Mouse (Mus musculus) midbrain, embryonic 10.5 days (tissue): ENCODE data around the gene Ripk3. TPM values are rescaled to one million over a fixed set of nuclear protein-coding genes. Genes with fewer than 3 reads are reported as not detected.
A peak's percentile ranks its signal among the peaks of the same experiment; 100 is the strongest.

Source experiments
- DNase-seq: peaks from one replicate; pipeline ENCODE4 v3.0.0-alpha.2; 2017; ENCODE audit warnings: low spot score
- H3K27ac ChIP-seq: fragments of 300-500 bp; sonication (generic); replicated peaks from 2 replicates; pipeline ENCODE4 v1.5.1; 2016; ENCODE audit warnings: mild to moderate bottlenecking
- H3K27me3 ChIP-seq: fragments of 300-500 bp; sonication (generic); 2 replicates; pipeline ENCODE4 v1.6.1; 2016; ENCODE audit warnings: low read depth, mild to moderate bottlenecking; ENCODE audit not compliant: poor library complexity, severe bottlenecking
- H3K36me3 ChIP-seq: fragments of 300-500 bp; sonication (generic); 2 replicates; pipeline ENCODE4 v1.6.1; 2016; ENCODE audit warnings: mild to moderate bottlenecking, moderate library complexity
- H3K4me1 ChIP-seq: fragments of 300-500 bp; sonication (generic); 2 replicates; pipeline ENCODE4 v1.6.1; 2016
- H3K4me3 ChIP-seq: fragments of 300-500 bp; sonication (generic); 2 replicates; pipeline ENCODE4 v1.5.1; 2016; ENCODE audit warnings: mild to moderate bottlenecking, moderate library complexity
- H3K9me3 ChIP-seq: fragments of 300-500 bp; sonication (generic); replicated peaks from 2 replicates; pipeline ENCODE4 v1.6.1; 2016; ENCODE audit warnings: mild to moderate bottlenecking
- WGBS: fragments of 180-500 bp; shearing (Covaris S2); methylation state at CpG from one replicate; pipeline ENCODE4 v1.1.7; 2016; 5-methylcytosine and 5-hydroxymethylcytosine counted together
- polyA plus RNA-seq: library from polyadenylated mRNA; unstranded; fragments of >200 nt; fragmentation: Nextera tagmentation; extraction: Ambion mirVana; gene quantifications from 2 replicates; pipeline ENCODE4 v1.2.1, GENCODE M21; 2016

The Ripk3 gene
- polyA plus RNA-seq, 1 experiment from 2014 or later: 7.1 TPM

GRCm38 (mm10) chr14:55824481-55825215 lies 36.0 kb upstream of the Ripk3 start:
- DNase-seq: peak; percentile 70
- Histone ChIP-seq H3K4me1 (peaks cover 63% of the 10 kb centered on the region), H3K36me3 (peaks cover 3% of the 10 kb centered on the region; the same call in 1 of the 2 replicates), H3K4me3 (peak overlapping the region; percentile 75), H3K27ac (peak overlapping the region; percentile 95), H3K27me3 (peaks cover 48% of the 10 kb centered on the region), H3K9me3 (no peaks in the 10 kb centered on the region)
- under 1% methylated on average over 32 of the region's 32 CpGs for WGBS

GRCm38 (mm10) chr14:55824001-55824480 lies 35.4 kb upstream of the Ripk3 start:
- Histone ChIP-seq H3K9me3 (no peaks in the 10 kb centered on the region), H3K27me3 (peaks cover 48% of the 10 kb centered on the region), H3K27ac (peak overlapping the region; percentile 95), H3K4me3 (peak overlapping the region; percentile 75), H3K36me3 (0 out of 2 replicates have a peak, but pooled peaks cover 3% of the 10 kb centered on the region), H3K4me1 (peaks cover 58% of the 10 kb centered on the region)
- under 1% methylated on average over 10 of the region's 10 CpGs for WGBS
- peak; percentile 70 for DNase-seq

GRCm38 (mm10) chr14:55822991-55823762 lies 34.5 kb upstream of the Ripk3 start, which contains the start of gene Nfatc4:
Gene Nfatc4, plus strand, starts transcription at chr14:55823144.
- Histone ChIP-seq H3K27ac (peak within 1 kb of the TSS; percentile 95), H3K27me3 (peaks cover 42% of the 10 kb centered on the region), H3K36me3 (no peaks in the 10 kb centered on the region), H3K4me3 (peak within 1 kb of the TSS; percentile 75), H3K9me3 (no peaks in the 10 kb centered on the region), H3K4me1 (peaks cover 50% of the 10 kb centered on the region)
- peak; percentile 93 for DNase-seq
- under 1% methylated on average over 46 of the region's 46 CpGs for WGBS

- Histone ChIP-seq H3K4me1 (peaks cover 50% of the 10 kb centered on the region), H3K9me3 (no peaks in the 10 kb centered on the region), H3K4me3 (peak overlapping the region; percentile 75), H3K27me3 (peaks cover 36% of the 10 kb centered on the region), H3K27ac (peak overlapping the region; percentile 95), H3K36me3 (no peaks in the 10 kb centered on the region)
- WGBS: 7% methylated on average over 13 of the region's 13 CpGs
- DNase-seq: peak; percentile 85
Measured at GRCm38 (mm10) chr14:55822435-55822990, 33.8 kb upstream of the Ripk3 start.

GRCm38 (mm10) chr14:55820576-55820975 lies 31.9 kb upstream of the Ripk3 start:
- peaks cover 36% of the 10 kb centered on the region for H3K4me1 ChIP-seq
- 84% methylated on average over 9 of the region's 9 CpGs for WGBS
- H3K27me3 ChIP-seq: peaks cover 16% of the 10 kb centered on the region
- no peak overlapping the region for H3K27ac ChIP-seq
- no peak overlapping the region for H3K4me3 ChIP-seq
- H3K36me3 ChIP-seq: no peaks in the 10 kb centered on the region
- no peak for DNase-seq
- H3K9me3 ChIP-seq: no peaks in the 10 kb centered on the region

- Histone ChIP-seq H3K27me3 (peaks cover 10% of the 10 kb centered on the region; the same call in 1 of the 2 replicates), H3K4me3 (no peak overlapping the region), H3K4me1 (peaks cover 34% of the 10 kb centered on the region), H3K27ac (no peak overlapping the region), H3K9me3 (no peaks in the 10 kb centered on the region), H3K36me3 (no peaks in the 10 kb centered on the region)
- no peak for DNase-seq
- 76% methylated on average over 7 of the region's 7 CpGs for WGBS
Measured at GRCm38 (mm10) chr14:55819845-55820405, 31.3 kb upstream of the Ripk3 start.

- Histone ChIP-seq H3K27me3 (no peaks in the 10 kb centered on the region), H3K27ac (peak overlapping the region; percentile 73), H3K36me3 (no peaks in the 10 kb centered on the region), H3K9me3 (no peaks in the 10 kb centered on the region), H3K4me1 (peaks cover 11% of the 10 kb centered on the region), H3K4me3 (peak overlapping the region; percentile 57)
- DNase-seq: peak; percentile 36
- WGBS: 29% methylated on average over 17 of the region's 17 CpGs
Measured at GRCm38 (mm10) chr14:55815310-55815751, 26.7 kb upstream of the Ripk3 start.

GRCm38 (mm10) chr14:55814885-55815284 lies 26.2 kb upstream of the Ripk3 start:
- Histone ChIP-seq H3K4me1 (peaks cover 11% of the 10 kb centered on the region), H3K36me3 (no peaks in the 10 kb centered on the region), H3K4me3 (peak overlapping the region; percentile 57), H3K9me3 (no peaks in the 10 kb centered on the region), H3K27ac (peak overlapping the region; percentile 73), H3K27me3 (no peaks in the 10 kb centered on the region)
- DNase-seq: peak; percentile 76
- WGBS: 24% methylated on average over 16 of the region's 16 CpGs

GRCm38 (mm10) chr14:55795380-55796163 lies 6.9 kb upstream of the Ripk3 start:
- WGBS: 88% methylated on average over 15 of the region's 15 CpGs
- H3K36me3 ChIP-seq: no peaks in the 10 kb centered on the region

GRCm38 (mm10) chr14:55793946-55794345 lies 5.3 kb upstream of the Ripk3 start:
- H3K4me3 ChIP-seq: no peak overlapping the region
- H3K4me1 ChIP-seq: no peaks in the 10 kb centered on the region
- WGBS: 70% methylated on average over 2 of the region's 2 CpGs
- H3K36me3 ChIP-seq: no peaks in the 10 kb centered on the region
- peaks cover 20% of the 10 kb centered on the region for H3K27me3 ChIP-seq
- H3K27ac ChIP-seq: no peak overlapping the region
- no peak for DNase-seq
- no peaks in the 10 kb centered on the region for H3K9me3 ChIP-seq

More at GRCm38 (mm10) chr14:55795380-55796163, 6.9 kb upstream of the Ripk3 start:
- no peaks in the 10 kb centered on the region for H3K4me1 ChIP-seq
- no peak overlapping the region for H3K4me3 ChIP-seq
- H3K27ac ChIP-seq: no peak overlapping the region
- H3K9me3 ChIP-seq: no peaks in the 10 kb centered on the region
- peaks cover 3% of the 10 kb centered on the region for H3K27me3 ChIP-seq
- no peak for DNase-seq

GRCm38 (mm10) chr14:55793461-55793860 lies 4.8 kb upstream of the Ripk3 start:
- DNase-seq: no peak
- H3K9me3 ChIP-seq: no peaks in the 10 kb centered on the region
- H3K27ac ChIP-seq: no peak overlapping the region
- no peak overlapping the region for H3K4me3 ChIP-seq
- peaks cover 25% of the 10 kb centered on the region for H3K27me3 ChIP-seq
- 89% methylated on average over 2 of the region's 2 CpGs for WGBS
- H3K36me3 ChIP-seq: no peaks in the 10 kb centered on the region
- peaks cover 5% of the 10 kb centered on the region for H3K4me1 ChIP-seq
